Mouse (Mus musculus) CH12.LX (cell line): ENCODE results near the gene Iqsec3. TPM values are rescaled to one million over a fixed set of nuclear protein-coding genes. Genes with fewer than 3 reads are reported as not detected.

Experiments used
- DNase-seq: peaks from one replicate; pipeline ENCODE4 v3.0.0-alpha.2; 2013; ENCODE audit errors: extremely low read depth
- H3K27ac ChIP-seq: 2 replicates; pipeline ENCODE4 v1.5.1; 2012; ENCODE audit warnings: low read depth, mild to moderate bottlenecking, control low read depth, moderate library complexity; ENCODE audit not compliant: insufficient read depth
- H3K27me3 ChIP-seq: replicated peaks from 2 replicates; pipeline ENCODE3; 2012; ENCODE audit warnings: inconsistent platforms
- H3K36me3 ChIP-seq, 2 experiments: replicated peaks in 1 of 2; 2 replicates each; pipeline versions ENCODE3 to v1.6.1; 2012; ENCODE audit warnings: inconsistent platforms in 1 of 2, low read length in 1 of 2, mild to moderate bottlenecking in 1 of 2, mixed read lengths in 1 of 2, moderate library complexity in 1 of 2; ENCODE audit not compliant: control insufficient read depth in 1 of 2, insufficient read depth in 1 of 2
- H3K4me1 ChIP-seq, 2 experiments: 2 replicates each; pipeline ENCODE4 v1.6.1; 2012; ENCODE audit warnings: inconsistent platforms in 1 of 2, moderate library complexity in 1 of 2; ENCODE audit not compliant: insufficient read depth in 2 of 2, control insufficient read depth in 1 of 2
- H3K4me2 ChIP-seq: 2 replicates; pipeline ENCODE4 v1.6.1; 2012; ENCODE audit warnings: low read depth, mild to moderate bottlenecking, control low read depth; ENCODE audit not compliant: poor library complexity, insufficient read depth, severe bottlenecking
- H3K4me3 ChIP-seq, 3 experiments: fragments of 150-350 bp in 1 of 3; sonication (generic) in 1 of 3; replicated peaks in 1 of 3; 2 replicates each; pipeline versions ENCODE3 to v1.5.1; 2011 to 2012; ENCODE audit warnings: low read depth in 2 of 3, low read length in 2 of 3, mild to moderate bottlenecking in 2 of 3, moderate library complexity in 2 of 3, control low read depth in 1 of 3, improper control_type of control experiment in 1 of 3, inconsistent platforms in 1 of 3, mixed read lengths in 1 of 3; ENCODE audit not compliant: poor library complexity in 1 of 3
- H3K79me2 ChIP-seq: replicated peaks from 2 replicates; pipeline ENCODE4 v1.6.1; 2012; ENCODE audit warnings: mild to moderate bottlenecking, moderate library complexity; ENCODE audit not compliant: control insufficient read depth, poor library complexity, insufficient read depth, severe bottlenecking; ENCODE audit errors: extremely low read depth
- H3K9ac ChIP-seq: 2 replicates; pipeline ENCODE4 v1.6.1; 2012; ENCODE audit warnings: low read depth, mild to moderate bottlenecking, control low read depth, moderate library complexity; ENCODE audit not compliant: insufficient read depth
- H3K9me3 ChIP-seq: replicated peaks from 2 replicates; pipeline ENCODE3; 2012; ENCODE audit warnings: low read length, inconsistent platforms, mixed read lengths
- BHLHE40 ChIP-seq: IDR thresholded peaks from 2 replicates; pipeline ENCODE4 v1.6.1; 2011; ENCODE audit warnings: mild to moderate bottlenecking, low read depth, low read length, improper control_type of control experiment
- CHD1 ChIP-seq: IDR thresholded peaks from 2 replicates; pipeline ENCODE4 v1.6.1; 2012; ENCODE audit warnings: low read depth, low read length, improper control_type of control experiment, inconsistent platforms
- CHD2 ChIP-seq: IDR thresholded peaks from 2 replicates; pipeline ENCODE4 v1.6.1; 2011; ENCODE audit warnings: low read length, improper control_type of control experiment
- CTCF ChIP-seq, 2 experiments: IDR thresholded peaks in 1 of 2; conservative IDR thresholded peaks in 1 of 2; 2 replicates each; pipeline ENCODE4 v1.5.1; 2011 to 2012; ENCODE audit warnings: low read depth in 2 of 2, low read length in 2 of 2, improper control_type of control experiment in 1 of 2, inconsistent platforms in 1 of 2, mild to moderate bottlenecking in 1 of 2, moderate library complexity in 1 of 2
- ELF1 ChIP-seq: IDR thresholded peaks from 2 replicates; pipeline ENCODE4 v1.6.1; 2014; ENCODE audit warnings: low read depth, mild to moderate bottlenecking, inconsistent platforms, low read length, improper control_type of control experiment
- EP300 ChIP-seq: IDR thresholded peaks from 2 replicates; pipeline ENCODE4 v1.6.1; 2011; ENCODE audit warnings: low read length, improper control_type of control experiment
- ETS1 ChIP-seq: conservative IDR thresholded peaks from 2 replicates; pipeline ENCODE4 v1.6.1; 2012; ENCODE audit warnings: low read depth, mild to moderate bottlenecking, inconsistent platforms, low read length, improper control_type of control experiment, moderate library complexity
- HCFC1 ChIP-seq: IDR thresholded peaks from 2 replicates; pipeline ENCODE4 v1.6.1; 2012; ENCODE audit warnings: low read depth, mild to moderate bottlenecking, inconsistent platforms, low read length, improper control_type of control experiment
- IRF4 ChIP-seq: IDR thresholded peaks from 2 replicates; pipeline ENCODE4 v1.6.1; 2014; ENCODE audit warnings: low read depth, mild to moderate bottlenecking, inconsistent platforms, low read length, improper control_type of control experiment
- JUN ChIP-seq: IDR thresholded peaks from 2 replicates; pipeline ENCODE4 v1.6.1; 2011; ENCODE audit warnings: low read depth, mild to moderate bottlenecking, low read length, improper control_type of control experiment, moderate library complexity; ENCODE audit not compliant: insufficient read depth
- JUND ChIP-seq: conservative IDR thresholded peaks from 2 replicates; pipeline ENCODE4 v1.6.1; 2011; ENCODE audit warnings: low read depth, low read length, improper control_type of control experiment
- KAT2A ChIP-seq: IDR thresholded peaks from 2 replicates; pipeline ENCODE4 v1.6.1; 2012; ENCODE audit warnings: low read length, improper control_type of control experiment, inconsistent platforms; ENCODE audit not compliant: insufficient replicate concordance
- MAFK ChIP-seq: IDR thresholded peaks from 2 replicates; pipeline ENCODE4 v1.6.1; 2011; ENCODE audit warnings: low read length, improper control_type of control experiment; ENCODE audit not compliant: insufficient replicate concordance
- MAX ChIP-seq: IDR thresholded peaks from 2 replicates; pipeline ENCODE4 v1.6.1; 2011; ENCODE audit warnings: low read length, improper control_type of control experiment
- MAZ ChIP-seq: IDR thresholded peaks from 2 replicates; pipeline ENCODE4 v1.6.1; 2012; ENCODE audit warnings: low read depth, mild to moderate bottlenecking, inconsistent platforms, low read length, improper control_type of control experiment, moderate library complexity
- MYC ChIP-seq: IDR thresholded peaks from 2 replicates; pipeline ENCODE4 v1.6.1; 2011; ENCODE audit warnings: low read depth, mild to moderate bottlenecking, improper control_type of control experiment, low read length
- NELFE ChIP-seq: IDR thresholded peaks from 2 replicates; pipeline ENCODE4 v1.6.1; 2011; ENCODE audit warnings: low read depth, low read length, improper control_type of control experiment
- NRF1 ChIP-seq: IDR thresholded peaks from 2 replicates; pipeline ENCODE4 v1.6.1; 2014; ENCODE audit warnings: low read depth, mild to moderate bottlenecking, inconsistent platforms, low read length, improper control_type of control experiment, moderate library complexity
- PAX5 ChIP-seq: IDR thresholded peaks from 2 replicates; pipeline ENCODE4 v1.6.1; 2012; ENCODE audit warnings: low read length, inconsistent platforms, mixed read lengths
- POLR2A ChIP-seq: IDR thresholded peaks from 2 replicates; pipeline ENCODE4 v1.6.1; 2011; ENCODE audit warnings: low read depth, mild to moderate bottlenecking, improper control_type of control experiment, low read length
- POLR2AphosphoS2 ChIP-seq: IDR thresholded peaks from 2 replicates; pipeline ENCODE4 v1.6.1; 2011; ENCODE audit warnings: low read depth, low read length, improper control_type of control experiment
- RAD21 ChIP-seq: IDR thresholded peaks from 2 replicates; pipeline ENCODE4 v1.6.1; 2011; ENCODE audit warnings: low read depth, mild to moderate bottlenecking, low read length, improper control_type of control experiment, moderate library complexity
- RCOR1 ChIP-seq: conservative IDR thresholded peaks from 2 replicates; pipeline ENCODE4 v1.6.1; 2012; ENCODE audit warnings: low read depth, mild to moderate bottlenecking, inconsistent platforms, low read length, improper control_type of control experiment
- SMC3 ChIP-seq: IDR thresholded peaks from 2 replicates; pipeline ENCODE4 v1.6.1; 2011; ENCODE audit warnings: low read depth, low read length, improper control_type of control experiment
- TCF12 ChIP-seq: IDR thresholded peaks from 2 replicates; pipeline ENCODE4 v1.6.1; 2014; ENCODE audit warnings: low read depth, mild to moderate bottlenecking, inconsistent platforms, low read length, improper control_type of control experiment
- USF1 ChIP-seq: IDR thresholded peaks from 2 replicates; pipeline ENCODE4 v1.6.1; 2014; ENCODE audit warnings: low read depth, mild to moderate bottlenecking, inconsistent platforms, low read length, improper control_type of control experiment
- ZC3H11A ChIP-seq: IDR thresholded peaks from 2 replicates; pipeline ENCODE4 v1.6.1; 2012; ENCODE audit warnings: low read depth, mild to moderate bottlenecking, inconsistent platforms, low read length, improper control_type of control experiment
- ZKSCAN1 ChIP-seq: IDR thresholded peaks from 2 replicates; pipeline ENCODE4 v1.6.1; 2012; ENCODE audit warnings: low read depth, inconsistent platforms, low read length, improper control_type of control experiment, borderline replicate concordance
- ZNF384 ChIP-seq: IDR thresholded peaks from 2 replicates; pipeline ENCODE4 v1.6.1; 2012; ENCODE audit warnings: low read depth, low read length, improper control_type of control experiment, inconsistent platforms
- dilution Hi-C: fragments of 300-500 bp; cut with MboI; formaldehyde crosslinking; loops from 2 replicates; pipeline ENCODE4 v1.14.3; 2020; ENCODE audit warnings: low sequenced_read_pairs; ENCODE audit not compliant: extremely low pct_unique_long_range_greater_than_20kb, extremely low pct_ligation_motif_present
- in situ Hi-C: fragments of 300-500 bp; cut with MboI; formaldehyde crosslinking; loops from 3 replicates; pipeline ENCODE4 v1.14.3; 2019; ENCODE audit warnings: low sequenced_read_pairs, low pct_ligation_motif_present, low pct_unique_long_range_greater_than_20kb, mixed read lengths
- polyA plus RNA-seq: library from polyadenylated mRNA; unstranded; fragments of >175 nt; gene quantifications from 2 replicates; pipeline ENCODE4 v1.2.1, GENCODE M21; 2012; ENCODE audit warnings: low read depth; ENCODE audit not compliant: insufficient read length
- total RNA-seq, 2 experiments: library from RNA; depleted of rRNA; stranded (reverse); fragments of 300-350 nt in 1 of 2; fragments of >200 nt in 1 of 2; gene quantifications; 2 replicates each; pipeline ENCODE4 v1.2.3; 2012 to 2014

Iqsec3 gene
- total and polyA plus RNA-seq, 3 experiments, result not detected

DNA sequence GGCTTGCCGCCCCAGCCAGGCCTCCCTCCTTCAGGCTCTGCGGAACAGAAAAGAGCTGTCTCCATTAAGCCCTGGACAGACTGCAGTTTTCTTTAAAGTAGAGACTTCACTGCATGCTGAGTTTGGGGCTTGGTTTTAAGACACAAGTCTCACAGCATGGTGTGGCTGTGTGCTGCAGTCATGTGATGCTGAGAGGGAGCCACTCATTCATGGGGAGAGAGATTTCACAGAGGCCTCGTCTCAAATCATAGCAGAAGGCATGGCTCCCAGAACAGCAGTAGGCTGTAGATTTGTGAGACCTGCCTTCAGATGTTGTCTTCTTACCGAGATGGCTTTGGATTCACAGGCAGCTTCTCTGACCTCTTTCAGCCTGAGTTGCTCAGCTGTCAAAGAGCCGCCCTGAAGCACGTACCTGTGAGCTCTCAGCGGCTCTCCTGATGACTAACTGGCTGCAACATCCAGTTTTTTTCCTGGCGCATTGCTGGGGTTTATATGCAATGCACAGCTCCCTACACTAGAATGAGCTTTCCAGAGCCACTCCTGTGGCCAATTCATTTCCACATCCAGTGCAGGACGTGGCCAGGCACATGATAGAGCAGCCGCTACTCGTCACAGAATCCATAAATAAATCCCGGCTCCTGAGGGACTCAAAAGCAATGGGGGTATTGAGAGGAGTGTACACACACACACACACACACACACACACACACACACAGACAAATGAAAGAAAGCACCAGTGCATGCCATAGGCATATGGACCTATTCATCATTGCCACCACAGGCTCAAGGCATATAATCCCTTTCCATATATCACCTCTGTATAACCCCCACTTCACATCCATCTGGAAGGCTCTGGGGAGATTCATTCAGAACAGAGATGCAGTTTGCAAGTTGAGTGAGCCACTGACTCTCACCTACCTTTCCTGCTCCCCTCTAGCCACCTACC, 18.7 kb downstream of the Iqsec3 start:
- Histone ChIP-seq H3K27me3 (peaks cover 92% of the 10 kb centered on the region), H3K4me1 (no peaks in the 10 kb centered on the region), H3K9ac (no peak overlapping the region), H3K4me3 (no peak overlapping the region), H3K4me2 (no peak overlapping the region), H3K27ac (no peak overlapping the region), H3K79me2 (no peaks in the 10 kb centered on the region), H3K36me3 (no peaks in the 10 kb centered on the region), H3K9me3 (no peaks in the 10 kb centered on the region)
- in situ Hi-C loops, result no loop called here
- dilution Hi-C loops, result no loop called here
- DNase-seq, result no peak
- TF ChIP-seq CHD1 (no peak), ZKSCAN1 (no peak), POLR2A (no peak), EP300 (no peak), RCOR1 (no peak), RAD21 (no peak), ETS1 (no peak), IRF4 (no peak), HCFC1 (no peak), NRF1 (no peak), PAX5 (no peak), KAT2A (no peak), POLR2AphosphoS2 (no peak), JUND (no peak), CTCF (conservative IDR thresholded peaks at IDR 0.05 in 1 of 2, IDR thresholded peaks at IDR 0.05 in 1 of 2; ENCODE audit: low read depth in 2 of 2, low read length in 2 of 2) (no peak), USF1 (no peak), MAFK (no peak), TCF12 (no peak), MAX (no peak)

DNA sequence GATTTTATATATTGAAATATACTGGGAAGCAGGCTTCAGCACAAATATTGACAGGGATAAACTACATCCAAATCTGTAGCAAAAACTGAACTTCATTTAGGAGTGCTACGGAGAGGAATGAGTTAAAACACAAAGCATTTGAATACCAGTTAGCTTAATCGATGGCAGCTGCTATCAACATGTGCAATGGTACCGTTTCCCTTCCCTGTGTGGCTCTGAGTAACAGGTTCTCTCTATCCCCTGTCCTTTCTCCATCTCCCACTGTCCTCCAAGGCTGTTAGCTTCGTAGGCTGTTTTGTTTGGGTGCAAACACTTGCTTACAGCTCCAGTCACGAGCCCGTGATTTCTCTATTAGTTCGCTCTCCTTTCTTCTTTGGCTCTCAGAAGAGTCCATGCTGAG, 19.7 kb downstream of the Iqsec3 start:
- Histone ChIP-seq H3K4me2 (no peak overlapping the region), H3K4me3 (no peak overlapping the region), H3K36me3 (no peaks in the 10 kb centered on the region), H3K27ac (no peak overlapping the region), H3K9ac (no peak overlapping the region), H3K27me3 (peaks cover 92% of the 10 kb centered on the region), H3K79me2 (no peaks in the 10 kb centered on the region), H3K4me1 (no peaks in the 10 kb centered on the region), H3K9me3 (no peaks in the 10 kb centered on the region)
- in situ Hi-C loops (no loop called here), dilution Hi-C loops (no loop called here)
- TF ChIP-seq ZNF384 (no peak), PAX5 (no peak), MAFK (no peak), HCFC1 (no peak), USF1 (no peak), MAZ (no peak), POLR2A (no peak), JUN (no peak), MYC (no peak), BHLHE40 (no peak), CHD2 (no peak), CHD1 (no peak), ELF1 (no peak), EP300 (no peak), ZC3H11A (no peak), SMC3 (no peak), NELFE (no peak), CTCF (conservative IDR thresholded peaks at IDR 0.05 in 1 of 2, IDR thresholded peaks at IDR 0.05 in 1 of 2; ENCODE audit: low read depth in 2 of 2, low read length in 2 of 2) (no peak)
- no peak for DNase-seq
